Mouse (Mus musculus): Measurements from ENCODE around the gene Doc2a. TPM values are rescaled to one million over a fixed set of nuclear protein-coding genes. Genes with fewer than 3 reads are reported as not detected.

Doc2a gene
- polyA plus RNA-seq, 1 experiment from 2014 or later, result 1.6 TPM

DNA sequence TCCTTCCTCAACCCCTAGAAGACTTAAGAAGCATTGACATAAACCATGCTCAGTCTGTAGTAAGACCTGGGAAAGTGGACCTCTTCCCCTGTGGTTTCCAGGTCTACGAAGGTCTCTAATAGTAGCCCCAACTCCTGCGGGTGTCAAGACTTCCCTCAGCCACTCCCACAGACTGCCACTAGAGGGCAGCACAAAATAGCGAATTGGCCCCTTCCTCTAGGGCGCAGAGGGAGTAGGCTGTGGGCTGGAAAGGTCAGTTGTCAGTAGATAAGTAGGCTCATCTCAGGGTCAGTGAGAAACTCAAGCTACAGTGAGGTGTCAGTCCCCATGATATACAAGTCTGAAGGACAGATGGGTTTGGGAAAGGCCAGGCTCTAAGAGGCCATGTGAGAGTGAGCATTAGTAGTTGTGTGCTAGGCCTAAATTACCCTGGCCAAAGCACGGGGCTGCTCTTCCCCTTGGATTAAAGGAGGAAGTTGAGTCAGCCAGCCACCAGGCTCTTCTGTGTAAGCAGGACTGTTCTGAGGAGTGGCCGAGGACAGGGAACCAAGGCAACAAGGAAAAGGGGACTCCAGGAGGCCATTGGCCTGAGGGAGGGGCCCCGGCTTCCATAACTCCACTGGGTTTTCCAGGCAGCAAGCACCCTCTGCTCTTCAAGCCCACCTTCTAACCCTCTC lies 25.2 kb upstream of the Doc2a start:
- Histone ChIP-seq H3K4me3 (ENCODE audit: low read depth, low read length) (no peak overlapping the region), H3K4me2 (replicated peaks; ENCODE audit: low read depth) (no peak overlapping the region), H3K9me3 (ENCODE audit: control insufficient read depth) (no peaks in the 10 kb centered on the region), H3K9ac (ENCODE audit: low read depth, low read length) (no peak overlapping the region), H3K27me3 (replicated peaks; ENCODE audit: control insufficient read depth, insufficient read depth, low read length) (peaks cover 35% of the 10 kb centered on the region), H3K36me3 (ENCODE audit: control insufficient read depth, insufficient read depth) (no peaks in the 10 kb centered on the region), H3K27ac (ENCODE audit: low read depth, low read length) (no peak overlapping the region), H3K4me1 (replicated peaks; ENCODE audit: control insufficient read depth, insufficient read depth, low read length) (no peaks in the 10 kb centered on the region)
- TF ChIP-seq CTCF (IDR thresholded peaks at IDR 0.05; ENCODE audit: low read depth), result peak; percentile 94
- 27% methylated on average over 7 of the region's 7 CpGs for WGBS
- ATAC-seq, result 0 out of 2 replicates have a peak, but pooled peaks have one; percentile 19

DNA sequence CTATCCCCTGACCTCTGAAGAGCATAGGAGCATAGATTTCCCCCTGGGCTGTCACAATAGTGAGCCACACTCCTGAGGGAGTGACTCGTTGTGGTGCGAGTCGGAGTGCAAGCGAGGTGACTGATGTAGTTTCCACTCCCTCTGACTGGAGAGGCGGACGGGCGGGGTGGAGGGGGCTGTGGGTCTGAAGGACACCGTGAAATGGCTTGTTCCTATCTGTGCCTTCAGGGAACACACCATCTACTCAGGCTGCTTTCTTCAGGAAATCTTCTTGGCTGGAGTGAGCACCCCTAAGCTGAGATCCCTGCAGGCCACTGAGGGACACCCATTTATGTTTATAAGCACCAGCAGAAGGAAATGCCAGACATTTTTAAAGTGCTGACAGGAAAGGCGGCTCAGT lies 24.5 kb upstream of the Doc2a start:
- no peaks in the 10 kb centered on the region for H3K9me3 ChIP-seq (ENCODE audit: control insufficient read depth)
- H3K4me2 ChIP-seq (replicated peaks; ENCODE audit: low read depth), result peak overlapping the region; percentile 51
- no peaks in the 10 kb centered on the region for H3K36me3 ChIP-seq (ENCODE audit: control insufficient read depth, insufficient read depth)
- ATAC-seq, result no peak
- WGBS, result 30% methylated on average over 9 of the region's 9 CpGs
- H3K4me3 ChIP-seq (ENCODE audit: low read depth, low read length), result no peak overlapping the region
- peaks cover 35% of the 10 kb centered on the region for H3K27me3 ChIP-seq (replicated peaks; ENCODE audit: control insufficient read depth, insufficient read depth, low read length)
- TF ChIP-seq CTCF (IDR thresholded peaks at IDR 0.05; ENCODE audit: low read depth), result no peak
- no peaks in the 10 kb centered on the region for H3K4me1 ChIP-seq (replicated peaks; ENCODE audit: control insufficient read depth, insufficient read depth, low read length)
- no peak overlapping the region for H3K27ac ChIP-seq (ENCODE audit: low read depth, low read length)
- no peak overlapping the region for H3K9ac ChIP-seq (ENCODE audit: low read depth, low read length)

DNA sequence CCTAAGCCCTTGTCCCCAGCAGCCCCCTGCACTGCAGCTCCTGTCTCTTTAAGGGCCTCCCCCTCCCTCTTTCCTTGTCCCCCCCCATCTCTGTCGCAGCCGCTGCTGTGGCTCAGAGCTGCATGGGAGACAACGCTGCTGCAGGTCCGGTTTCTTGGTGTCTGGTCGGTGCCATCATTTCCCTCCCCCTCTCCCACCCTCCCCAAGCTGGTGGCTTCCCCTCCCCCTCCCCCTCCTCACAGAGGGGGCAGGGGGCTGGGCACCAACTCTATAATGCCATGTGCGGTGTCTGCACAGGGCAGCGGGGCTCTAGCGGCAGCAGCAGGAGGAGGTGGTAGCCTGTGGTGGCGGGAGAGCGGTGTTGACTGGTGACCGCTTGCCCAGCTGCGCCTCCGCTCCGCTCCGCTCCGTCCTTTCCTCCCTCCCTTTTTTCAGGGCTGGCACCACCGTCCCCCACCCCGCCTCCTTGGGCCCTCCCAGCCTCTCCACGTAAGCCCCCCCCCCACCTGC lies 24.0 kb upstream of the Doc2a start:
- no peaks in the 10 kb centered on the region for H3K9me3 ChIP-seq (ENCODE audit: control insufficient read depth)
- peak overlapping the region; percentile 9; the same call in 1 of the 2 replicates for H3K4me3 ChIP-seq (ENCODE audit: low read depth, low read length)
- H3K27me3 ChIP-seq (replicated peaks; ENCODE audit: control insufficient read depth, insufficient read depth, low read length), result peaks cover 35% of the 10 kb centered on the region
- H3K27ac ChIP-seq (ENCODE audit: low read depth, low read length), result no peak overlapping the region
- no peaks in the 10 kb centered on the region for H3K36me3 ChIP-seq (ENCODE audit: control insufficient read depth, insufficient read depth)
- 4% methylated on average over 15 of the region's 19 CpGs for WGBS
- H3K4me2 ChIP-seq (replicated peaks; ENCODE audit: low read depth), result peak overlapping the region; percentile 51
- H3K4me1 ChIP-seq (replicated peaks; ENCODE audit: control insufficient read depth, insufficient read depth, low read length), result no peaks in the 10 kb centered on the region
- ATAC-seq, result peak; percentile 19; the same call in 1 of the 2 replicates
- TF ChIP-seq CTCF (IDR thresholded peaks at IDR 0.05; ENCODE audit: low read depth), result no peak
- H3K9ac ChIP-seq (ENCODE audit: low read depth, low read length), result no peak overlapping the region

DNA sequence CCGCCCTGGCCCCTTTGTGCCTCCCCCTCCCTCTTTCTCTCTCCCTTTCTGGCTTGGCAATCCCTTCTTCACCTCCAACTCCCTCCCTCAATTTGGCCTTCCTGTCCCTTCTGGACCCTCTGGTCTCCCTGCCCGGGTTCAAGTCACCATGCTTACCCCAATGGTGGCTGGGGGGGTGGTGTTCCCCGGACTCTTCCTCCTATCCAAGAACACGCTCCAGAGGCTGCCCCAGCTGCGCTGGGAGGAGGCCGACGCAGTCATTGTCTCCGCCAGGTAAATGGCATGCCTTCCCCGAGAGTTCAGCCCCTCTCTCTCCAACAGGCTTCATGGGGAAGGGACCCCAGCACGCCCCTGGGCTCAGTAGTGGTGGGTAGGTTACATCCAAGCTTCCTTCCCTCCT lies 23.3 kb upstream of the Doc2a start:
- ATAC-seq, result no peak
- H3K4me1 ChIP-seq (replicated peaks; ENCODE audit: control insufficient read depth, insufficient read depth, low read length), result no peaks in the 10 kb centered on the region

DNA sequence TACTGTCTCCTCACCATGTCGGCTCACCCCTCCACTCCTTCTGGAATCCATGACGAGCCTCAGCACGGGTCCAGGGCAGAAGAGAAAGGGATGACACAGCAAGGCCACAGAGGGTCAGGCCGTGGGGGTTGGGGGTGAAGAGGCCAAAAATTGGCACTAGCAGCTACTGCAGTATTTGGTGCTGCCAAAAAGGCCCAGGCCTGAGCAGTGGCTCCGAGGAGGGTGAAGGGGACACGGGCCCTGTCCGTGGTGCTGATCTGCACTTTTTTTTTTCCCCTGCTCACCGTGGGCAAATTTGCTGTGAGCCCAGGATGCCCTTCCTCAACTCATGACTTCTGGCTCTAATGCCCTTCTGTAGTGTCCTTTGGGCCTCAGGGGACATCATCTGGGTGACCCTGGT lies 21.8 kb upstream of the Doc2a start:
- 17% methylated on average over 8 of the region's 8 CpGs for WGBS
- TF ChIP-seq CTCF (IDR thresholded peaks at IDR 0.05; ENCODE audit: low read depth), result no peak

More for the DNA sequence above, 23.3 kb upstream of the Doc2a start:
- Histone ChIP-seq H3K36me3 (ENCODE audit: control insufficient read depth, insufficient read depth) (no peaks in the 10 kb centered on the region), H3K9me3 (ENCODE audit: control insufficient read depth) (no peaks in the 10 kb centered on the region), H3K27me3 (replicated peaks; ENCODE audit: control insufficient read depth, insufficient read depth, low read length) (peaks cover 35% of the 10 kb centered on the region), H3K4me3 (ENCODE audit: low read depth, low read length) (no peak overlapping the region), H3K27ac (ENCODE audit: low read depth, low read length) (no peak overlapping the region), H3K9ac (ENCODE audit: low read depth, low read length) (no peak overlapping the region), H3K4me2 (replicated peaks; ENCODE audit: low read depth) (no peak overlapping the region)
- no peak for TF ChIP-seq CTCF (IDR thresholded peaks at IDR 0.05; ENCODE audit: low read depth)
- WGBS, result 13% methylated on average over 10 of the region's 10 CpGs

DNA sequence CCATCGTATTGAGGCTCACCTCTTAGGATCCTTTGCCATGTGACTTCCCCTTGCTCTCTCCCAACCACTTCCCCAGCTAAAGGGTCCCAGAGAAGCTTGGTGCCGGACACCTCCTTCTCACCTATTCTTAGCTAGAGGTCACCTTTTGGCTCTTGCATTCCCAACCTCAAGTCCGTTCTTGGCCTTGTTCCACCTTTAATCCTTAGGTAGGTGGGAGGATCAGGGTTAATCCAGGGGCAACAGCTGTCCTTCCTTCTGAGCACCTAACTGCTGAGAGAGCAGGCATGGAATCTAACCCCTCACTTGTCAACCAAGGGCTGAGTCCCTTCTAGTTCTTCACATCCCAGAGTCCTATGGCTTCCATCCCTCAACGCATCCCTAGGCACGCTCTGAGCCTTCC lies 21.3 kb upstream of the Doc2a start:
- no peaks in the 10 kb centered on the region for H3K4me1 ChIP-seq (replicated peaks; ENCODE audit: control insufficient read depth, insufficient read depth, low read length)
- no peak overlapping the region for H3K9ac ChIP-seq (ENCODE audit: low read depth, low read length)
- no peaks in the 10 kb centered on the region for H3K36me3 ChIP-seq (ENCODE audit: control insufficient read depth, insufficient read depth)
- H3K27ac ChIP-seq (ENCODE audit: low read depth, low read length), result no peak overlapping the region
- ATAC-seq, result no peak
- peaks cover 35% of the 10 kb centered on the region for H3K27me3 ChIP-seq (replicated peaks; ENCODE audit: control insufficient read depth, insufficient read depth, low read length)
- no peak overlapping the region for H3K4me3 ChIP-seq (ENCODE audit: low read depth, low read length)
- TF ChIP-seq CTCF (IDR thresholded peaks at IDR 0.05; ENCODE audit: low read depth), result no peak
- WGBS, result 68% methylated on average over 5 of the region's 5 CpGs
- H3K9me3 ChIP-seq (ENCODE audit: control insufficient read depth), result no peaks in the 10 kb centered on the region
- H3K4me2 ChIP-seq (replicated peaks; ENCODE audit: low read depth), result no peak overlapping the region

More for the DNA sequence above, 21.8 kb upstream of the Doc2a start:
- Histone ChIP-seq H3K9me3 (ENCODE audit: control insufficient read depth) (no peaks in the 10 kb centered on the region), H3K4me1 (replicated peaks; ENCODE audit: control insufficient read depth, insufficient read depth, low read length) (no peaks in the 10 kb centered on the region), H3K4me3 (ENCODE audit: low read depth, low read length) (no peak overlapping the region), H3K27me3 (replicated peaks; ENCODE audit: control insufficient read depth, insufficient read depth, low read length) (peaks cover 35% of the 10 kb centered on the region), H3K27ac (ENCODE audit: low read depth, low read length) (no peak overlapping the region), H3K36me3 (ENCODE audit: control insufficient read depth, insufficient read depth) (no peaks in the 10 kb centered on the region), H3K4me2 (replicated peaks; ENCODE audit: low read depth) (no peak overlapping the region), H3K9ac (ENCODE audit: low read depth, low read length) (no peak overlapping the region)
- ATAC-seq, result no peak

Data from intestine, postnatal 0 days (tissue).